Mouse (Mus musculus) neural tube, embryonic 14.5 days (tissue): ENCODE measurements at regions not wholly inside any gene's neighbourhood (a gene's known extent, or its start where the extent isn't known, plus 50 kb on each side); places are given as distances from the start of the nearest gene placed in this dataset.

ENCODE experiments used
- ATAC-seq: fragments of 200-750 bp; cut with Nextera tagmentation; 2 replicates; pipeline ENCODE4 v1.8.0; 2017; ENCODE audit warnings: low read depth, mild to moderate bottlenecking, moderate TSS enrichment, moderate library complexity
- H3K27ac ChIP-seq: fragments of 300-500 bp; sonication (generic); 2 replicates; pipeline ENCODE4 v1.5.1; 2014; ENCODE audit warnings: low read depth, mild to moderate bottlenecking, control low read depth, low read length, moderate library complexity, mixed read lengths
- H3K27me3 ChIP-seq: fragments of 300-500 bp; sonication (generic); 2 replicates; pipeline ENCODE4 v1.6.1; 2014; ENCODE audit warnings: low read length; ENCODE audit not compliant: control insufficient read depth, insufficient read depth
- H3K36me3 ChIP-seq: fragments of 300-500 bp; sonication (generic); 2 replicates; pipeline ENCODE4 v1.6.1; 2014; ENCODE audit warnings: low read length, mixed read lengths; ENCODE audit not compliant: control insufficient read depth, insufficient read depth
- H3K4me1 ChIP-seq: fragments of 300-500 bp; sonication (generic); 2 replicates; pipeline ENCODE4 v1.6.1; 2014; ENCODE audit warnings: low read length; ENCODE audit not compliant: control insufficient read depth, insufficient read depth
- H3K4me2 ChIP-seq: fragments of 300-500 bp; sonication (generic); 2 replicates; pipeline ENCODE4 v1.6.1; 2014; ENCODE audit warnings: mild to moderate bottlenecking, low read depth, low read length, control low read depth
- H3K4me3 ChIP-seq: fragments of 300-500 bp; sonication (generic); 2 replicates; pipeline ENCODE4 v1.5.1; 2014; ENCODE audit warnings: low read depth, low read length, control low read depth, mixed read lengths
- H3K9ac ChIP-seq: fragments of 300-500 bp; sonication (generic); replicated peaks from 2 replicates; pipeline ENCODE4 v1.6.1; 2014; ENCODE audit warnings: low read depth, mild to moderate bottlenecking, control low read depth, low read length, mixed read lengths
- H3K9me3 ChIP-seq: fragments of 300-500 bp; sonication (generic); 2 replicates; pipeline ENCODE4 v1.6.1; 2016; ENCODE audit warnings: low read length; ENCODE audit not compliant: control insufficient read depth
- WGBS: fragments of 180-500 bp; shearing (Covaris S2); extraction: QIAGEN DNeasy Blood & Tissue Kit; methylation state at CpG from one replicate; pipeline ENCODE4 v1.1.7; 2014; 5-methylcytosine and 5-hydroxymethylcytosine counted together

DNA sequence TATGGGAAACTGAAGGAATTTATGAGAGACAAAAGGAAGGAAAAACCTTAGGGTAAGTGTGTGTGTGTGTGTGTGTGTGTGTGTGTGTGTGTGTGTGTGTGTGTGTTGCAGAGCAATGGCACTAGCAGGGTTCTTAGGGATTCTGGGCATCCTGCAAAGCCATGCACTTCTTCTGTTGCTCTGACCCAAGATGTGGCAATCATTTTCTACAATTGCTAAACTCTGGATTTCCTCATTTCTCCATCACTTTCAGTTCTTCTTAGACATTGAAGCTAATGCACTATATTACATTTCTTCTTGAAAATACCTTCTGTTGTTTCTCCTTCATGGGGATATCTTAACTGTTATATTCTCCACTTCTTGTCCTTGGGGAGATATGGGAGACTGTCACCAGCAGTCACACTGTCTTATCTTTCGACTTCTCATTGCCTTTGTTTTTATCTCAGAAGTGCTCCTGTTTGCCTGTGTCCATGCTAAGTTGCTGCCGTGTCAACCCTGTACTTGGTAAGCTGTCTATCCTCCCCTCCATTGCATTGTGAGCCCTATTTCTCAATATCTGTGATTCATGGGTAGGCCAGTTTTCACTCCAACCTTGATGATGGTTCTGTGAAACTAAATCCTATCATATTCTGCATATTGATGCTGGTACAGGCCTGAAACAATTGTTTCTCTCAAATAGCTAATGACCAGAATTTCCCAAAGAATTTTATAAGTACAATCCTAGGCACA, 742.4 kb downstream of the Gm826 start:
- H3K27me3 ChIP-seq, result no peaks in the 10 kb centered on the region
- H3K4me3 ChIP-seq, result no peak overlapping the region
- no peak overlapping the region for H3K4me2 ChIP-seq
- 94% methylated on average over 2 of the region's 2 CpGs for WGBS
- H3K27ac ChIP-seq, result no peak overlapping the region
- ATAC-seq, result no peak
- no peaks in the 10 kb centered on the region for H3K36me3 ChIP-seq
- H3K9me3 ChIP-seq, result no peaks in the 10 kb centered on the region
- no peaks in the 10 kb centered on the region for H3K4me1 ChIP-seq
- no peak overlapping the region for H3K9ac ChIP-seq

GRCm38 (mm10) chr2:159592841-159593240, 741.1 kb downstream of the Gm826 start:
- Histone ChIP-seq H3K4me3 (no peak overlapping the region), H3K4me2 (no peak overlapping the region), H3K27ac (no peak overlapping the region), H3K27me3 (no peaks in the 10 kb centered on the region), H3K9ac (no peak overlapping the region), H3K36me3 (no peaks in the 10 kb centered on the region), H3K4me1 (no peaks in the 10 kb centered on the region), H3K9me3 (no peaks in the 10 kb centered on the region)
- WGBS, result 76% methylated on average over 5 of the region's 5 CpGs
- no peak for ATAC-seq

DNA sequence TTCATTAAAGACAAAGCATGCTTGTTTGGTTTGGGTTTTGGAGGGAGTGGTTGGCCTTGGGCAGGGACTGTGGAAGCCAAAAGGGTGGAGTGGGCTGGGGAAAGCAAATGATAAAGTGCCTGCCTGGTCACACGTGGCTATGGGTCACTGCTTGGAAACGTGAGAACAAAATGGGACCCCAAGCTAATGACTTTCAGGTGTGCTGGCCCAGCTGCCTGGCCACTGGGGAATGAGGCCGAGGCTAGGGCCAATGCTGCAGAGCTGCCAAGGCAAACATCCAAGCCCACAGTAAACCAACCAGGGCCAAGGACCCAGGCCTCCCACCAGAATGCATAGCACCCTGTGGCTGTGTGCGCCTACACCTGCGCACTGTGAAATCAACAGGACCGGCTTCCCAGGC, 737.7 kb downstream of the Gm826 start:
- H3K36me3 ChIP-seq, result no peaks in the 10 kb centered on the region
- H3K27me3 ChIP-seq, result no peaks in the 10 kb centered on the region
- 75% methylated on average over 6 of the region's 6 CpGs for WGBS
- no peak overlapping the region for H3K9ac ChIP-seq
- no peaks in the 10 kb centered on the region for H3K9me3 ChIP-seq
- H3K4me3 ChIP-seq, result no peak overlapping the region
- H3K4me1 ChIP-seq, result no peaks in the 10 kb centered on the region
- no peak for ATAC-seq
- H3K4me2 ChIP-seq, result no peak overlapping the region
- no peak overlapping the region for H3K27ac ChIP-seq

GRCm38 (mm10) chr2:159598080-159598479, 735.9 kb downstream of the Gm826 start:
- H3K36me3 ChIP-seq, result no peaks in the 10 kb centered on the region
- no peaks in the 10 kb centered on the region for H3K27me3 ChIP-seq
- no peaks in the 10 kb centered on the region for H3K4me1 ChIP-seq
- no peak overlapping the region for H3K4me3 ChIP-seq
- no peak overlapping the region for H3K4me2 ChIP-seq
- H3K9ac ChIP-seq, result no peak overlapping the region
- no peaks in the 10 kb centered on the region for H3K9me3 ChIP-seq
- ATAC-seq, result no peak
- WGBS, result 69% methylated on average over 3 of the region's 3 CpGs
- H3K27ac ChIP-seq, result no peak overlapping the region

DNA sequence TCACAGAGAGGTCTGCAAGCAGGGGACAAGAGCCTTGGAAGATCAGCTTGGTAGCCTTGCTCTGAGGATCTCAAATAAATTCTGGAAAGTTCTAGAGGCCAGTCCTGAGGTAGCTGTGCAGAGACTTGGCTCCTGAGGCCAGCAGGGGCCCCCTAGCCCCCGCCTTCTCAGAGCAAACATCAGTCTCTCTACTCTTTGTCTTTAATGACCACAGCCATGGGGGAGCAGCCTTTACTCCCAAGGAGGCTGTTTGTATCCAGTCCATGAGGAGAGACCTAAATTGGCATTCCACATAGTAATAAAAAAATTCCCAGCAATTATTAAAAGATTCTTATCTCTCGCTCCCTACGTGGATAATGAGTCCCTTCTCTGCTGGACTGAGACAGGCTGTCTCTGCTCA, 726.8 kb downstream of the Gm826 start:
- H3K4me2 ChIP-seq, result no peak overlapping the region
- ATAC-seq, result no peak
- WGBS, result 30% methylated on average over 3 of the region's 3 CpGs

GRCm38 (mm10) chr2:159610451-159610850, 723.5 kb downstream of the Gm826 start:
- ATAC-seq, result no peak
- Histone ChIP-seq H3K9ac (no peak overlapping the region), H3K4me3 (no peak overlapping the region), H3K9me3 (no peaks in the 10 kb centered on the region), H3K4me1 (no peaks in the 10 kb centered on the region), H3K27me3 (no peaks in the 10 kb centered on the region), H3K4me2 (no peak overlapping the region), H3K27ac (no peak overlapping the region), H3K36me3 (no peaks in the 10 kb centered on the region)
- 84% methylated on average over 4 of the region's 4 CpGs for WGBS

More for the DNA sequence above, 726.8 kb downstream of the Gm826 start:
- no peaks in the 10 kb centered on the region for H3K9me3 ChIP-seq
- no peaks in the 10 kb centered on the region for H3K36me3 ChIP-seq
- H3K4me1 ChIP-seq, result no peaks in the 10 kb centered on the region
- no peak overlapping the region for H3K27ac ChIP-seq
- H3K27me3 ChIP-seq, result no peaks in the 10 kb centered on the region
- no peak overlapping the region for H3K4me3 ChIP-seq
- no peak overlapping the region for H3K9ac ChIP-seq

DNA sequence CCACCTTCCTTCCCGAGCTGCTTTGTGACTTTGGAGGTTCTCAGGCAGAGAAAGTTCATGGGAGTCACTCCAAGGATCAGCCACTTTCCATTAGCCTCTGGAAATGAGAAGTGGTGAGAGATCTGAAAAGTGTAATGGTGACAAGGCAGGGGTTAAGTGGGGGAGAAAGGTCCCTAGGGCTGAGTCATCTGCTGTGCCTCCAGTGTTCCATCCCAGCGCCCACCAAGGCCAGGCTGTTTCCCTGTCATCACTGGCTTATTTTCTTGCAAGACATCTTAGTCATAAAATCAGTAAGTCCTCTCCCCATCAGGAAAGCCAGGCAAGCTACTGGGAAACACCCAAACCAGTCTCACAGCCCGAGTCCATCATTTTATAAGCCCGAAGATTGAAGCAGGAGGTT, 717.3 kb downstream of the Gm826 start:
- no peak overlapping the region for H3K27ac ChIP-seq
- no peaks in the 10 kb centered on the region for H3K27me3 ChIP-seq
- no peaks in the 10 kb centered on the region for H3K36me3 ChIP-seq
- H3K9me3 ChIP-seq, result no peaks in the 10 kb centered on the region
- no peak overlapping the region for H3K9ac ChIP-seq
- no peaks in the 10 kb centered on the region for H3K4me1 ChIP-seq
- no peak for ATAC-seq
- H3K4me2 ChIP-seq, result no peak overlapping the region
- H3K4me3 ChIP-seq, result no peak overlapping the region
- WGBS, result 77% methylated on average over 4 of the region's 4 CpGs

DNA sequence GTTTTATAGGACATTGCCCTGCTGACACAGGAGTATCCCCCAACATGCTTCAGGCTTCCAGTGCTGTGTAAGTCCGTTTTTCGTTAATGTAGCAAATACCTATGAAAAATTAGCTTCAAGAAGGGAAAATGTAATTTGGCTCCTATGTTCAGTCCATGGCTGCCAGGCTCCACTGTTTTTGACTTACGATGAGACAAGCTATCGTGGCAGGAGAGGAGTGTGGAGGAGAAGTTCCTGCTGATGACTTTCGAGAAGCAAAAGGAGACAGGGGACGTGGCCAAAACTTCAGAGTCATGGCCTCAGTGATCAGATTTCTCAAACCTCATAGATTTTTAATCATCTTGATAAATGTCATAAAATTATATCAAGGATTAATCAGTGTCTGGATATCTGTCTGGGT, 712.7 kb downstream of the Gm826 start:
- Histone ChIP-seq H3K4me3 (no peak overlapping the region), H3K4me2 (no peak overlapping the region), H3K27ac (no peak overlapping the region), H3K27me3 (no peaks in the 10 kb centered on the region), H3K9ac (no peak overlapping the region), H3K4me1 (no peaks in the 10 kb centered on the region), H3K9me3 (no peaks in the 10 kb centered on the region), H3K36me3 (no peaks in the 10 kb centered on the region)
- WGBS, result 90% methylated on average over 6 of the region's 6 CpGs
- ATAC-seq, result no peak

GRCm38 (mm10) chr2:159622141-159622669, 711.8 kb downstream of the Gm826 start:
- Histone ChIP-seq H3K9me3 (no peaks in the 10 kb centered on the region), H3K9ac (no peak overlapping the region), H3K4me2 (no peak overlapping the region), H3K4me1 (no peaks in the 10 kb centered on the region), H3K36me3 (no peaks in the 10 kb centered on the region), H3K4me3 (no peak overlapping the region), H3K27ac (no peak overlapping the region), H3K27me3 (no peaks in the 10 kb centered on the region)
- ATAC-seq, result no peak
- WGBS, result 57% methylated on average over 5 of the region's 5 CpGs
